Mouse (Mus musculus): ENCODE results near the gene Vars.
"Not testable (repeated sequence)": the region's sequence is repeated elsewhere in the genome, so short reads cannot be mapped to it uniquely, and the experiment has no call there.

Vars gene

DNA sequence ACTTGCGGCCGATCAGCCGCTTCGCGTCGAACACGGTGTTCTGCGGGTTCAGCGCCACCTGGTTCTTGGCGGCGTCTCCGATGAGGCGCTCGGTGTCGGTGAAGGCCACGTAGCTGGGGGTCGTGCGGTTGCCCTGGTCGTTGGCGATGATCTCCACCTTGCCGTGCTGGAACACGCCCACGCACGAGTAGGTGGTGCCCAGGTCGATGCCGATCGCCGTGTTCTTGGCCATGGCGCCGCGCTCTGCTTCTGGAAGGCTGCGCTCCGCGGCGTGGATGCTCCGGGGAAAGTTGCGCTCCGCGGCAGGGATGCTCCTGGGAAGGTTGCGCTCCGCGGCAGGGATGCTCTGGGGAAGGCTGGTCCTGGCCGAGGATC, 29.1 kb upstream of the Vars start:
- not testable (repeated sequence) for DNase-seq (ENCODE audit: extremely low read depth, low read depth, low spot score)

GRCm38 (mm10) chr17:34972069-34972749, 28.6 kb upstream of the Vars start, which contains the start of the genes Hspa1a and Hspa1l:
Hspa1a (minus strand) TSS chr17:34972156.
Hspa1l (plus strand) TSS chr17:34972703.
- not testable (repeated sequence) for DNase-seq (ENCODE audit: extremely low read depth, low read depth, low spot score)

DNA sequence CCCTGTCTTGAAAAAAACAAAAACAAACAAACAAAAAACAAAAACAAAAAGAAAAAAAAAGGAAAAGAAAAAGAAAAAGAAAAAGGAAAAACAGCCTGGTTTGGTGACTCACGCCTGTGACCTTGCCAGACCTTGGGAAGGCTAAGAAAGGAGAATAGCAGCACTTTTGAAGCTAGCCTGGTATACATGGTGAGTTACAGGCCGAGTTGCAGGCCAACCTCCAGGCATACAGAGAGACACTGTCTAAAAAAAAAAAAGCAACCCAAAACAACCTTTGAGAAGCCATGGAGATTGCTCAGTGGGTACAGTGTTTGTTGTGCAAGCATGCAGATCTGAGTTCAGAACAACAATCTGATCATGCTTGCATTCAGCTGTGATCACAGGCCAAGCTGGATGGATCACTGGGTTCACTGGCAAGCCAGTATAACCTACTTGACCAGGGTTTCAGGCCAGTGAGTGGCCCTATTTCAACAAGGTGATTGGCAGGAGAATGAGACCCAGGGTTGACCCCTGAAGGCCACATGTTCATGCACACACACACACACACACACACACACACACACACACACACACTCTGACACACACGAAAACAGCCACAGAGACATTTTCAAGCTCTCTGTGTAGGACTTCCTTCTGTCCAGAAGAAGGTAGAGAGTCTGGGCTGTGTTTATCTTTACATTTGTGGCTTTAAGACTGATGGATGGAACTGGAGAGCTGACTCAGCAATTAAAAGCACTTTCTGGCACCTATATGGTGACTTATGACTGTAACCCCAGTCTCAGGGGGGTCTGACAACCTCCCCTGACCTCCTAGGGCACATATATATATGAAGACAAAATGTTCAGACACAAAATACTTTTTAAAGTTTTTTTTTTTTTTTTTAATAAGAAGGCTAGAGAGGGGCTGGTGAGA, 24.9 kb upstream of the Vars start:
- no peak for DNase-seq (ENCODE audit: extremely low read depth, low read depth, low spot score)

DNA sequence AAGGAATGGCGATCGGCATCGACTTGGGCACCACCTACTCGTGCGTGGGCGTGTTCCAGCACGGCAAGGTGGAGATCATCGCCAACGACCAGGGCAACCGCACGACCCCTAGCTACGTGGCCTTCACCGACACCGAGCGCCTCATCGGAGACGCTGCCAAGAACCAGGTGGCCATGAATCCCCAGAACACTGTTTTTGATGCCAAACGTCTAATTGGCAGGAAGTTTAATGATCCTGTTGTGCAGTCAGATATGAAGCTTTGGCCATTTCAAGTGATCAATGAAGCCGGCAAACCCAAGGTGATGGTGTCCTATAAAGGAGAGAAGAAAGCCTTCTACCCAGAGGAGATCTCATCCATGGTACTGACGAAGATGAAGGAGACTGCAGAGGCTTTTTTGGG, 23.8 kb upstream of the Vars start:
- no peak for DNase-seq (ENCODE audit: extremely low read depth, low read depth, low spot score)

GRCm38 (mm10) chr17:34978239-34978638, 22.5 kb upstream of the Vars start:
- DNase-seq (ENCODE audit: extremely low read depth, low read depth, low spot score): no peak

GRCm38 (mm10) chr17:34979631-34980030, 21.2 kb upstream of the Vars start:
- DNase-seq (ENCODE audit: extremely low read depth, low read depth, low spot score): no peak

GRCm38 (mm10) chr17:34980655-34981054, 20.1 kb upstream of the Vars start:
- no peak for DNase-seq (ENCODE audit: extremely low read depth, low read depth, low spot score)

- DNase-seq (ENCODE audit: extremely low read depth, low read depth, low spot score): no peak
Observed at GRCm38 (mm10) chr17:34981690-34982180, 19.1 kb upstream of the Vars start, which contains the start of gene Lsm2. Lsm2 (plus strand) TSS chr17:34981862.

DNA sequence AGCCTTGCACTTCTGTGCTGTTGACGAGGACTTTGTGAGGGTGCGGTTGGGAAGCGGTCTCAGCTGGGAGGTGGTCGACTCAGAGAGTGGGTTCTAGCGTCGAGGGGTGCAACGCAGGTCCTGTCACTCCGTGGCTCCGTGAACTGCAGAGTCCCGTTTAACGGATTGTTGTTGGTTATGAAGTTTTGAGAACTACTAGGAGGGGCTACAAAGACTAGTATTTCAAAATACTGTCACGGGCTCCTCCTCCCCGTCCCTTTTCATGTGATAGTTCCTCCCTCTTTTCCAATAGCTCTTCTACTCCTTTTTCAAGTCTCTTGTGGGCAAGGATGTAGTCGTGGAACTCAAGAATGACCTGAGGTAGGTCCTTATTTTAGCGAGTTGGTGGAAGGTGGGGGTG, 18.5 kb upstream of the Vars start:
- no peak for DNase-seq (ENCODE audit: extremely low read depth, low read depth, low spot score)

DNA sequence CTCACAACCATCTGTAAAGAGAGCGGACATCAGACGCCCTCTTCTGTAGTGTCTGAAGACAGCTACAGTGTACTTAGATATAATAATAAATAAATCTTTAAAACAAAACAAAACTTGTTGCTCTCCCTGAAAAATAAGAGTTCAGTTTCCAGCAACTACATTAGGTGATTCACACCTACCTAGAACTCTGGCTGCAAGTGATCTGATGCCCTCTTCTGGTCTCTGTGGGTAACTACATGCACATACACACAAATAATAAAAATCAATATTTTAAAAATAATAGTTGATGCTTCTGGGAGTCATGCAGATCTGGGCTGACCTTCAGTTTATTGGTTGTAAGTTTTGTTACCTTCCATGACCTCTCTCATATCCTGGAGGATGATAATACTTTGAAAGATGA, 16.6 kb upstream of the Vars start:
- DNase-seq (ENCODE audit: extremely low read depth, low read depth, low spot score): no peak

DNA sequence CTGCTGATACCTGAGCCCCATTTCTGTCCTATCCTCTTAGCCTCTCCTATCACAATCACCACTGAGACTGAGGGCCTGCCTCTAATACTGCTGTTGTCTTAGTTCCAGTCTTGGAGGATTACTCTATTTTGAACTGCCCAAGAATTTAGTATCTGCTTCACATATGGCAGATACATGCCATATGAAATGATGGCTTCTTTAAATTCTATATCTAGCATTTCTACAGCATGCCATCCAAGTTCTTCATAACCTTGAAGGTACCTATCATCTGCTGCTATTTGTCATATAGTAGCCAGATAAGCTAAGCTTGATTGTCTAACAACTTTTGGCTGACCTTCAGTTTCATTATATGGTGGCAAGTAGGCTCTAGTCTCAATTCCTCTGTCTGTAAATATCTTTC, 6.0 kb upstream of the Vars start:
- DNase-seq (ENCODE audit: extremely low read depth, low read depth, low spot score): no peak

DNA sequence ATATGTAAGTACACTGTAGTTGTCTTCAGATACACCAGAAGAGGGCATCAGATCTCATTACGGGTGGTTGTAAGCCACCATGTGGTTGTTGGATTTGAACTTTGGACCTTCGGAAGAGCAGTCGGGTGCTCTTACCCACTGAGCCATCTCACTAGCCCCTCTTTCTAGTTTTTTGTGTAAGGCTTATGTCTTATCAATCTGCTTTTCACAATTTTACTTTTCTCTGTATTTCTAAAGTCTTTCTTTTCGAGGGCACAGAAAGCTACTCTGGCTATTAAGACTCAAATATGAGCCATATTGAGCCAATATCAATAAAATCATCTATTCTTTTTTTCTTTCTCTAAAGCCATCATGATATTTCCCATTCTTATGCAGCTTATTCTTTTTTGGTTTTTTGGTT, 5.6 kb upstream of the Vars start:
- not testable (repeated sequence) for DNase-seq (ENCODE audit: extremely low read depth, low read depth, low spot score)

- DNase-seq (ENCODE audit: extremely low read depth, low read depth, low spot score): not testable (repeated sequence)
Observed at GRCm38 (mm10) chr17:34995927-34996326, 4.9 kb upstream of the Vars start.

GRCm38 (mm10) chr17:34996411-34997141, 4.2 kb upstream of the Vars start:
- no peak for DNase-seq (ENCODE audit: extremely low read depth, low read depth, low spot score)

DNA sequence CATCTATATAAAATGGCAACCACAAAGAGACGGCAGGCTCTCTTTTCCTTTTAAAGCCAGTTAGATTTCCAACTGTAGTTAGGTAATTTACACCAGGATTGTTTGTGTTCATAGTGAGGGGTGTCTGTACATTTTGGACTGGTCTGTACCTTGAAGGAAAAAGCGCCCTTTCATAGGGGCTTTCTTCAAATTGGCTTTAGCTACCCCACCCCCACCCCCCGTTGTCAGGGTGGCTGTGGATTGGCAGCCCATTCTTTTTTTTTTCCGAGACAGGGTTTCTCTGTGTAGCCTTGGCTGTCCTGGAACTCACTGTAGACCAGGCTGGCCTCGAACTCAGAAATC, 3.7 kb upstream of the Vars start:
- no peak for DNase-seq (ENCODE audit: extremely low read depth, low read depth, low spot score)

GRCm38 (mm10) chr17:34998526-34999430, 2.0 kb upstream of the Vars start:
- no peak for DNase-seq (ENCODE audit: extremely low read depth, low read depth, low spot score)

DNA sequence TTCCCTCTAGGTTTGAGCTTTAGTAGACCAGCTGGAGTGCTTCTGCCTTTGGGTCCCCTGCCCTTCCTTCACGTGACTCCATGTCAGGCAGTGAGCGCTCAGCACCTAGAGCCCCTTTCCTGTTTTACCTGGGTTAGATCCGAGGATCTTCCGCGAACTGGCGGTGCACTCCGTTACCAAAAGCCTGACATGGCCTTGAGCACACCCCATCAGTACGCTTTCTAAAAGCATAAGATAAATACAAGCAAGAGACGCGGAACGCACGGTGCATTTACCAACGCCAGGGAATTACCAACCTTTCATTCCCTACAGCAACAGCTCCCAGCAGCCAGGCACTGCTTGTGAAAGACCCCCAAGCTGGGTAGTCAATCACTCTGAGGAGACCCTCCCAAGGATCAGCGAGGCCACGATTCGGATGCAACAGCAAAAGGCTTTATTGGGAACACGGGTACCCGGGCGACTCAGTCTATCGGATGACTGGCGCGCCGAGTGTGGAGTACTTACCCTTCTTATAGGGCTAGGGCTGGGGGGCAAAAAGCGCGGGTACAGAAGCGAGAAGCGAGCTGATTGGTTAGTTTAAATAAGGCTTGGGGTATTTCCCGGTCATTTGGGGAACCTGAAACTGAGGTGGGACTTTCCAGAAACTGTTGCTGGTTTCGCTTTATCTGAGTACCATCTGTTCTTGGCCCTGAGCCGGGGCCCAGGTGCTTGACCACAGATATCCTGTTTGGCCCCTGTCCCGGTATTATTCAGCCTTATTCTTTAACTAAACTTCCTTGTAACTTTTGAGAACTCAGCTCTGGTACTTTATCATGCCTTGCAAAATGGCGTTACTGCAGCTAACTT, 693 bp upstream of the Vars start:
- not testable (repeated sequence) for DNase-seq (ENCODE audit: extremely low read depth, low read depth, low spot score)

- no peak for DNase-seq (ENCODE audit: extremely low read depth, low read depth, low spot score)
Observed at GRCm38 (mm10) chr17:35001452-35002152, 815 bp downstream of the Vars start.
